Mouse (Mus musculus): ENCODE measurements around the gene Gm6657. TPM values are rescaled to one million over a fixed set of nuclear protein-coding genes. Genes with fewer than 3 reads are reported as not detected.
A peak's percentile ranks its signal among the peaks of the same experiment; 100 is the strongest.

Gene Gm6657
- not detected for total RNA-seq (2021)
- long read RNA-seq, experiment 1, result 0 reads
- long read RNA-seq, experiment 2, result 0 reads

DNA sequence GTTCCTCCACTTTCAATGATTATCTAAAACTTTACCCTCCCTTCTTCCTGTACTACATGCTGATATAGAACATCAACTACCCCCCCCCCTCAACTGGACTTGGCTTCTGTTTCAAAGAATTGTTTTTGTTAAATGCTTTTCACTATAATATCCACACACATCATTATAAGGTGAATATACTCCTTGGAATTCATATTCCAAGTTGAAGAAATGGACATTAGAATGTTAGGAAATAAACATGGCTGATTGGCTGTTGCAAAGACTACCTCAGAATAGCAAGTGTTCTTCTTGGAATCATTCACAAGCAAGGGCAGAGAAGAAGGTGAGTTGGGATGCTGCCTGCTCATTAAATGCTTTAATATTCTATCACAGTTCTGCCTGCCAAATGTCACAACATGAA is at the start of gene Gm6657:
TSS of gene Gm6657 (plus strand) at position 301 of the 400 bp plus-strand sequence.
- no peak for DNase-seq (ENCODE audit: low spot score in 2 of 2)

DNA sequence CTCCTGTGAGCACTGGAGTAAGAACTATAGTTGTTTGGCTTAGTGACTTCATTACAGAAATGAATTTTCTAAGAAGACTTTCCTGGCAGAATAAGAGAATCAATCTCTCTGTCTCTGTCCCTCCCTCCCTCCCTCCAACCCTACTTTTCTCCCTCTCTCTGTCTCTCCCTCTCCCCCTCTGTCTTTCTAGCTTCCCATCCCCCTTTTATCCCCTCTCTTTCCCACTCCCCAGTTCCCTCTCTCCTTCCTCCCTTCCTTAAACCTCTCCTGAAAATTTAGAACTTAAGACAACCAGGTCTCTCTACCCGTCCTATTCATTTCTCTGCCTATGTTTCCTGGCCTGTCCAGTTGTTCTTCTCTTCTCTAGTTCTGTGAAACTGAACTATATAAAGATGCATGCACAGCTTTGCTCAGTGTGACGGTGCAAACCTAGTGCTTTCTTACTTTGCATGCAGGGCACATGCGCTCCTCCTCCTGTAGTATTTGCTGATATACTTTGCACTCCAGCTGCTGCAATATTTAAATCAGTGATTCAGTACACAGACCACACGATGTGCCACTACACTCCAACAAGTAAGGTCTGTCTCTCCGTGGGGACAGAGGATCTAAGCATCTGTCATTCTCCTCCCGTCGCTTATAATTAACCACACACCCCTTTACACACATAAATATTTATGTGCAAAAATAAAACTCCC is 40.6 kb upstream of the Gm6657 start:
- no peak for DNase-seq (ENCODE audit: low spot score in 2 of 2)

DNA sequence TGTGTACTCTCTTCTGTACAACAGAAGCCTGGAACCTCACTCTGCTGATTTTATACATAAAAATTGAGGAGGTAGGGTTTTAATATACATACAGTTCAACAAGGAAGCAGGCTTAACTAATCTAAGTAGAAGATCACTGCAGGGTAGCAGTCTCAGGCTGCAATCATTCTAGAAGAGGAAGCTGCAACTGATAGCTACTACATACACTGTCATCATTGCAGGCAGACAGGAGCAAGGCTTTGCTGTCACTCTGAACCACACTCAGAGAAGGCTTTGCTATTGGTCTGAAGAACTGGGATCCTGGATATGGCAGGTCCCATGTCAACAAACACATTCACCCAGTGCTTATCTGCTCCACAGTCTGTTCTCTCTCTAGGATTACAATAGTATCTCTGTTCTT is 23.9 kb upstream of the Gm6657 start:
- no peak for DNase-seq (ENCODE audit: low spot score in 2 of 2)

DNA sequence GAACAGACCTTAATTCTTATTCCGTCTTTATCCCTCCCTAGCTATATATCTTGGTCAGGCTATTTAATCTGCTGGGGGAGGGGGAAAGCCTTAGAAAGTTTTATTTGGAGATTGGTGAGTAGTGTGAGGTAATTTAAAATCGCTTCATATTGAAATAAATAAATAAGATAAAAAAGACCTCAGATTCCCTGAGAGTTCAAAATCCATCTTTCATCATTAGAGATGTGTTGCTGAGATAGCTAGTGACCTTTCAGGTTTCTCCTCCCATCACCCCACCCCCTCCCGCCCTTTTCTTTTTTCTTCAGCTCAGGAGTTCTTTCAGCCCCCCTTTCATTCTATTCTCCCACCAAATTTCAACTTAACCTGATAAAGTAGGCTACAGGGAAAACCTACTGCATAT is 20.1 kb upstream of the Gm6657 start:
- DNase-seq (ENCODE audit: low spot score in 2 of 2), result no peak

DNA sequence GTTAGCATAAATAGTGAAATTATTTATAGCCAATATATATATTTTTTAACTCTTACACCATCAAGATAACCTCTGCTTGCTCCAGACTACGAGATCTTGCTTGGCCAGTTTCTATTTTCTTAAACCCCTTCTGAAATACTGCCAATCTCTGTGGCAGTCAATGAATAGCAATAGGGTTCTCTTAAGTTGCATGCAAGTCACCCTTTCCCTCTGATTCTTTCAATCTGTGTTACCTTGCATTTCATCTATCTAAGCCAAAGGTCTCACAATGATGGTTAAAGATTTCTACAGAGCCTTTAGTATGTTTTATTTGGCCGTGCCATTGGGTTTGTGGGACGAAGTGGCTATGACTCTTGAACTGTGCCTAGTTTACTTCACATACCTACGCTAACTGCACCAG is 19.4 kb upstream of the Gm6657 start:
- no peak for DNase-seq (ENCODE audit: low spot score in 2 of 2)

DNA sequence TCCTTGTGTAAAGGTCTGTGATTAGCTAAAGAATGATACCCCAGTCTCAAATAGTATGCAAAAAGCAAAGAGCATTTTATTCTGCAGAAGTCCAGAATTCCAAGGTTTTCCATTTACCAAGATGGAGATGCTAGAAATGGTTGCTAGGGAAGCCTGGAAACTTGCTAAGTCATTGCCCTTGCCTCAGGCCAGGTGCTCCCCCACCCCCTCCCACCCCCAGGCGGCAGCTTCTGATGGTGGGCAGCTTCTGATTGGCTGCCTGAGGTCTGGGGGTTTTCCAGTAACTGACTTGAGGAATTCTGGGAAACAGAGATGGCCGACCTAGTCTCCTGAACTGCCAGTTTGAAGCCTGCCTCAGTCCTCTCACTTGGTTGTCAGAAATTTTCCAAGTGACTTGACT is 12.6 kb upstream of the Gm6657 start:
- DNase-seq (ENCODE audit: low spot score in 2 of 2), result no peak

DNA sequence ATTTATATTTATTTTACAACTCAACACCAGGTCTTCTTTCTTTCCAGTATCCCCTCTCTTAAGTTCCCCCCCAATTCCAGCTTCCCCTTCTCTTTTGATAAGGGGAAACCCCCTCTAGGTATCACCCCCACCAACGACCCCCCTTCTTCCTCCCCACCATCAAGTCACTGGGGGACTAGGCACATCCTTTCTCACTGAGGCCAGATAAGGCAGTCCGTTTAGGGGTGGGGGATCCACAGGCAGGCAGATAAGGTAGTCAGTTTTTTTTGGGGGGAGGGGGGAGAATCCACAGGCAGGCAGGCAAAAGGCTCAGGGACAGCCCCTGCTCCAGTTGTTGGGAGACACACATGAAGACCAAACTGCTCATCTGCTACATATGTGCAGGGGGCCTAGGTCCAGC is 1.3 kb downstream of the Gm6657 start:
- no peak for DNase-seq (ENCODE audit: low spot score in 2 of 2)

DNA sequence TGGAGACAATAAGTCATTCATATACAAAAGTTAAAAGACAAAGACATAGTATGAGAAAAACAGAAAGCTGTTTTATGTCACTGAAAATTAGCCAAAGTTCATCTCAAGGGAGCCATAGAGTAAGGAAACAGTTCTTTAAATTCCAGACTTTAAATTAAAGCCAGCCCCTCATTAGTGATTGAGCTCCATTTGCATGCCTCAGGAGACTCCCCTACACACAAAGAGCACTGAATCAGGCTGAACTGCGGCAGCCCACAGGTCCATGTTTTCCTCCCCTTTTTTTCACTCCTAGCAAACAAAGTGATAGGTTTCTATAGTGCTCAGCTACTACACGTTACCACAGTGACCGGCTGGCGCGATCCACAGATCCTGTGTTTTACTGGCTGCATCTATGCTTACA is 9.6 kb downstream of the Gm6657 start:
- no peak for DNase-seq (ENCODE audit: low spot score in 2 of 2)

DNA sequence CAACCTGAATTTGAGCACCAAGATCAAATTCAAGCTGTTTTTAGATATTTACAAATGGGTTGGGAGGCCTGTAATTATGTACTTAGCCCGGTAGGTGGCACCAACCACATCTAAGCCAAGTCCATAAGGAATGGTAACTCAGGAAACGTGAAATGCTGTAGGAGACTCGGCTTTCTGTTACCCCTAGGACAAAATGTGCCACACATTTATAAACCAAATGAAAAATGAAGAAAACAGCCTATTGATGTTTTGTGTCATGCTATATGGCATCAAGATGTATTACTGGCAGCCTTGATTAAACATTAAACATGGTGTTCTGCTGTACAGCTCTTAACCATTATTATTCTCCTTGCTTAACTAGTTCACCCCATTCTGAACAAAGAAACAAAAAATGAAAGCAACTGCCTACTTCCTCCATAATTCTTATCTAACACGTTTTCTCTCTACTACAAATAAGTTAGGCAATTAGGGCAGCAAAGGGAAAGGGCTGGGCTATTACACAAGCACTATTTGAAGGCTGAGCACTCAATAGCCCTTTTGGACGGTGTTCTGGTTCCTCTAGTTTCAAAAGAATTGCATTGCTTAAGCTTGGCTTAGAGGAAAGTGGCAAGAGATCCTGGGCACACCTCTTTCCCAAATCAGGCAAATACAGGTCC is 12.0 kb downstream of the Gm6657 start:
- peak; percentile 30 to 46 for DNase-seq (ENCODE audit: low spot score in 2 of 2)

DNA sequence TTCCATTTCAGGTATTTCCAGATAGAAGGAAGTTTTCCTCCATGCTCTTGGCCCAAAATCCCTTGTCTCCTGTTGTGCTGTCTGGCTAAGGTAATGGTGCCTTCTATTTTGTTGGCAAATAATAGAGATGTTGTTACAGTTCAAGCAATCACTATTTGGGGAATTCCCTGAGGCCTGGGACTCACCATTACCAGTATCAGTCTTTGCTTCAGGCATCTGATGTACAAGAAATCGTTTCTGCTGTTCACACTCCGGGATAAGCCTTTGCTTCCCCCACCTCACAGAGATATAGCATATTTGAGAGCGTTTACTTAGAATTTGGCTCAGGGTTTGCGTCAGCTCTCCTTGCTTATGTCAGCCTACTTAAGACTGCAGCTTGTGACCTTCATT is 12.5 kb downstream of the Gm6657 start:
- DNase-seq (ENCODE audit: low spot score in 2 of 2), result no peak

DNA sequence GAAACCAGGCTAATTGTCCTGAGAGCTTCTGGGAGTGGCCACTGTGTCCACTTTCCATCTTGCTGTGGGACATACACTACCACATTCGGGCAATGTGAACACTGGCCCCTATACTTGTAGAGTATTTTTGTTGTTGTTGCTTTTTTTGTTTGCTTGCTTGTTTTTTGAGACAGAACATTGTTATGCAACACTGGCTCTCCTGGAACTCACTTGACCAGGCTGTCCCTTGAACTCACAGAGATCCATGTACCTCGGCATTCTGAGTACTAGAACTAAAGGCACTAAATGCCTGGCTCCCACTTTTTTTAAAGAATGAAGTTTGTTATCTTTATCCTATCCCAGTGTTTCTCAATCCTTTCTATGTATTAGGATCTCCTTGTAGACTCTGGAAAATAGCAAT is 15.8 kb downstream of the Gm6657 start:
- DNase-seq (ENCODE audit: low spot score in 2 of 2), result no peak

DNA sequence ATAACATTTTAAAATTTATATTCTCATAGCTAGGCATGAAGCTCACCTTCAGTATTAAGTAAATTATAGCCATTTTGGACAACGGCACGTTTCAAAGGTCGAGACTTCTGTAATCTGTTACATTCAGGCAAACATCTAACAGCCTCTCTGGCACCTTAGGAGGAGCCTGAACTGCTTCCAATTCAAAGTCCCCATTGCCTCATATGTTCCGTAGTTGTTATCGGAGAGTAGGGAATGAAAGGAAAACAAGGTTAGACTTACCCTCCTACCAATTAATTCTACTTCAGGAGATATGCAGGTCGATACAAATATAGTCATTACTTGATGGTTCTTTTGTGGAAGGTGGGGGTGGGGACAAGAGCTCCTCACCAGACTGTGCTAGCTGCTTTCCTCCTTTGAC is 21.4 kb downstream of the Gm6657 start:
- no peak for DNase-seq (ENCODE audit: low spot score in 2 of 2)

DNA sequence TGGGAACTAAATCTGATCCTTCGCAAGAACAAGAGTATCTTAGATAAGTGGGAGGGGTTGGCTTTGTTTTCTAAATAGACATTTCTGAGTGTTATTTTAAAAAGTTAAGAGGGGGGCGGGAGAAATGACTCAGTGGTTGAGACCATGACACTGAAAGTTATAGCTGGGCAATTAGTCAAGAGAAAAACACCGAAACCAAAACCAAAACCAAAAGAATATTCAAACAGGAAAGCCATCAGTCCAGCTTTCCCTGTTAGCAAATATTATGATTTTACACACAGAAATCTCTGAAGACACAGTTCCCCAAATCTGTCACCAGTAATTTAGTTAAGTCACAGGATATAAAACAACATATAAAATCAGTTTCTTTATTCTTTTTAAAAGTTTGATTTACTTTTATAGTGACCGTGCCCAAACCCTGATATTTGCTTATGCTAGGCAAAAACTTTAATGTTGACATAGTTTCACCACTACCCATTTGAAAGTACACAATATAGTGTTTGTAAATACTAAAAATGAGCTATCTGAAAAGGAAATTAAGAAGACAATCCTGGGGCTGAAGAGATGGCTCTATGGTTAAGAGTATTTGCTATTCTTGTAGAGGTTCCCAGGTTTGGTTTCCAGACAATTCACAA is 25.3 kb downstream of the Gm6657 start:
- DNase-seq (ENCODE audit: low spot score in 2 of 2), result no peak

DNA sequence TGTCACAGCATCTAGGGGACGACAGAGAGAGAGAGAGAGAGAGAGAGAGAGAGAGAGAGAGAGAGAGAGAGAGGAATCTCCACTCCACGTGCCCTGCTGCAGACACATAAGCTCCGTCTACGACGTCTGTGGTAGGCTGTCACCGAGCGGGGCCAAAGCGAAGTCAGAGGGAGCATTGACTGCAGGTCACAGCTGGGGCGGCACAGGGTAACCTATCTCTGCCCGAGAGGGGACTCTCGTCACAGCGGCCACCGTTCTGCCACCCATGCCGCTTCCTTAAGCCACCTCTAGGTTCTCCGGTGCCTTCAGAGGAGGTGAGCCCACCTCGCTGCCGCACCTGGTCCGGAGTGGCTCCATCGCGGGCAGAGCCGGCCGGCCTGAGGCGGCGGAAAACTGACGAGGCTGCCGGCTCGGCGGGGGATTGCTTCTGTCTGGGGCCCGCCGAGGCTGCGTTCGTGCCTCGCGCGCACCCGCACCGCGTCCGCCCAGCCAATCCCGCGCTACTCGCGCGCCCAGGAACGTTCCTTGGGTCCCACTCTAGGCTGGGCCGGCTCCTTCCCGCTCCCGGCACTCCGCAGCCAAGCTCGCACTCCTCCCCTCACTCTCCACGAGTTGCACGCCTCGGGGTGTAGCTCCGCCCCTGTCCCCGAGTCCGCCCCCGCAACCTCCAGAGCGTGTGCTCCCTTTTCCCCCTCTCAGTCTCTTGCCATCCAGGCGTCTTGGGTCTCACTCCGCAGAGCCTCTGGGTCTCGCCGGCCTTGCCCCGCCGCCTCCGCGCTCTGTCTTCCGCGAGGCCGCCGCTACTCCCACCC is 31.9 kb downstream of the Gm6657 start, which contains the start of gene Gphn:
TSS of gene Gphn (plus strand) at position 673 of the 812 bp plus-strand sequence.
- peak; percentile 85 to 88 for DNase-seq (ENCODE audit: low spot score in 2 of 2)

DNA sequence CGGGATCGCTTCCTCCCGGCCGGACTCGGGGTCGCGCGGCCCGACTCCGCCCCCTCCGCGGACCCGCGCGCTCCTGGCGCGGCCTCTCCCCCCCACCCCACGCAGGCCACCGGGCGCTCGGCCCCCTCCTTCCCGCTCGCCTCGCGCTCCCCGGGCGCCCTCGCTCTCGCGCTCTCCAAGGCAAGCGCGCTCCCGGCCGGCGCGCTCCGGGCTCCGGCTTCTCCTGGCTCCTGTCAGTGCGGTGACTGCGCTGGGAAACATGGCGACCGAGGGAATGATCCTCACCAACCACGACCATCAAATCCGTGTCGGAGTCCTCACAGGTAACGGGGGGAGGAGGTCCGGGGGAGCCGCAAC is 32.5 kb downstream of the Gm6657 start:
- no peak for DNase-seq (ENCODE audit: low spot score in 2 of 2)

DNA sequence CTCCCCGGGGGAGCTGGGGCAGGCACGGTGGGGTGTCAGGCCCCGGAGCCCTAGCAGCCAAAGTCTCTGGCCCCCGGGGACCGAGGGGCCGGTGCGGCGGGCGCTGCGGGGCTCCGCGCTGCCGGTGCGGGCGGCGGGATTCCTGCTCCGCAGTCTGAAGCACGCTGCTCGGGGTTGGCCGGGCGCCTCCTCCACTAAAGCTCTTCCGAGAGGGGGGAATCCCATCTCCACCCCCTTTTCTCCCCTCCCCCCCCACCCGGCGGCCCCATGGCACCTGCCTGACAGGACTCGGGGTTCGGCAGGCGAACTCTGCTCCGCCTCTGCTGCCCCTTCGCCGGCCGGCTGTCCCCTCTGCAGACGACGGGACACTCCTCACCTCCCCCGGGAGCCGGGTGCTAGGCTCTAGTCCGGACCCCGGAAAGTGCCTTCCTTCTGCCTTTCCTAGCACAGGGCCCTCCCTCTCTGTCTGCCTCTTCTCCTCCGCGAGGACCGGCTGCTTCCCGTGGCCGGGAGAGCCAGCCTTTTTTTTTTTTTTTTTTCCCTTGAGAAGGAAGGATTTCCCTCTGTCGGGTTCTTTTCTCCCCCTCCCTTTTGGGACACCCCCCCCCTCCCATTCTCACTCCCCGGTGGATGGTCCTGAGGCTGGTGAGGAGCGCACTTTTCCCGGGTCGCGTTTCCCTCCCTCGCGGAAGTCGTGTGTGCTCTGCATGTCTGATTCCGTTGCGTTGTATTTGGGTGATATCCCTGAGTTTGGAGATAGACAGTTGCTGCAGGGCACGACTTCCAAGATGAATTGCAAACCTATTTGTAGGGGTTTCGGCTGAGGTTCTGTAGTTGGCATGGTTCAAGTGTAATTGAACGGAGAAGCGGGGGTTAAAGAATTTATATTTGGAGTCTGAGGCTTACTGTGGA is 33.2 kb downstream of the Gm6657 start:
- peak; percentile 45 to 56 for DNase-seq (ENCODE audit: low spot score in 2 of 2)

DNA sequence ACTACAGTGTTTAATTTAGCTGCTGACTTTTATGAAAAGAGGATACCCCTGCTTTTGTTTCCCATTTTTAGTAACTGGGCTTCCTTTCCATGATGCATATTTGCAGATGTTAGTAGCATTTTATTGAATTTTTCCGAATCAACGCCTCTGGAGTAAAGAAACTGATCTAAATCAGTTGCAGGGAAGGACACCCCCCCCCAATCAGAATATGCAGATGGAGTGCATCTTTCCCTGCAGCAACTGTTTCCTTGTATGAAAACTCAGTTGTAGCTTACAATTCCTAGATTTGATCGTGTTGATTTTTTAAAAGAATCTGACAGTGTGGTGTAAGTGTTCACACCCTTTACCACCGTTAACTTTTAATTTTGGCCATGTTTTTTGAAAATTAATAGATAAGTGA is 34.1 kb downstream of the Gm6657 start:
- no peak for DNase-seq (ENCODE audit: low spot score in 2 of 2)

DNA sequence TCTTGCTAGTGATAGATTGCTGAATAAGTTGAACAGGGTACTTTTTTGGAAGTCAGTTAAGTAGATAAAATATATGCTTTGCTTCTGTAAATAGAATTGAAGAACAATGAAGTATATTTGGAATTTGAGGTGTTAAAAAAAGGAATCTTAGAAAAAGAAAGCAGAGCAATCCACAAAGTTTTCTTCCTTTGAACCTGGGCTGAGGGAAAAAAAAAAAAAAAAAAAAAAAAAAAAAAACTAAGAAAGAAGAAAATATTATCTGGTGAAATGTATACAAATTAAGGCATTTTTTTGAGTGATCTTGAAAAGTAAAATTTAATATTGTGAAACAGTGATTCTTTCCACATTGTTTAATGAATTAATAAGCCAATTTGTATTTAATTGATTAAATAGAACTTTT is 38.5 kb downstream of the Gm6657 start:
- DNase-seq (ENCODE audit: low spot score in 2 of 2), result no peak

DNA sequence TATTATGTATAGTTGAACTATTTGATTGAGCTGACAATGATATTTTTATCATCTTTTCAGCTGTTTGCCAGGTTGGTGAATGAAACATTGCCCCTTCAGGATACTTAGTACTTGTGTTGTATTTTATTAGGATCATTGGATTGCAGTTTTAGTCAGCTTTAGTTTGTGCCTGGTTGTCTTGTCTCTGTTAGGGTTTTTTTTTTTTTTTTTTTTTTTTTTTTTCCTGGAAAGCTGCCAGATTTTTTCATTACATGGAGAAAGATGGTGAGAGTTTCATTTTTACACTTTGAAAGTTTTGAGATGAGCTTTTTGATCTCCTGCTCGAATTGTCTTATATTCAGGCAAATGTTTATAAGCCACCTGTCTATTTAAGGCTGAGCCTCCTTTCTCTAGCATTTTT is 54.3 kb downstream of the Gm6657 start:
- no peak for DNase-seq (ENCODE audit: low spot score in 2 of 2)

DNA sequence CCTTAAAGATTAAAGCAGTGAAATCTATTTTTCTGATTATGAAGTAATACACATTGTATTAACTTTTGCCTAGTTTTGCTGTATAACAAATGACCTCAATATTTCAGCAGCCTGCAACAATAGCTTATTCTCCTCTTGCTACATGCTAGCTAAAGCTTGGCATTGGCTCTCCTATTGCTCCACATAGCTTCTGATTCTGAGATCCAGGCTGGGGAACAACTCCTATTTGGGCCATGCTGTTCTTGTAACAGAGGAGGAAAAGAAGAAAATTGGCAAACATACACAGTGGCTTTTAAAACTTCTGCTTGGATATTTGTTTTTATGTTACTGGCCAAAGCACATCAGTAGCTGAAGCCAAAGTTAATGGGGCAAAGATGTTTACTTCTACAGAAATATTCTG is 55.1 kb downstream of the Gm6657 start:
- DNase-seq (ENCODE audit: low spot score in 2 of 2), result no peak
